Mouse (Mus musculus): ENCODE results near the gene Alg5.
"Not testable (repeated sequence)": the region's sequence is repeated elsewhere in the genome, so short reads cannot be mapped to it uniquely, and the experiment has no call there.

Gene Alg5

GRCm38 (mm10) chr3:54737317-54737716, 2.0 kb downstream of the Alg5 start:
- DNase-seq (ENCODE audit: low spot score): no peak

DNA sequence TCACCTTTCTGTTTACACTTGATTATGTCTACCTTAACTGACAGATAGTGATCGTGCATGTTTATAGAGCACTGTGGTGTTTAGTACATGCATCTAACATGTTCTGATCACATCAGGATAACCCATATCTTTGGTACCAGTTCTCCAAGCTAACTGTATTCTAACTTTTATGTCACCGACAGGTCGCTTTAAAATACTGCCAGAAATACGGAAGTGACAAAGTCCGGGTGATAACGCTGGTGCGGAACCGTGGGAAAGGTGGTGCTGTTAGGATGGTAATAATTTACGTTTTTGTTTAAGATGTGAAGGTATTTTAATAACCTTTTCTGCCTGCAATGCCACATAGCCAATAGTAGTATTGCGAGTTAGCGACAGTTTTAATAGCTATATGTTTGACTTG, 6.6 kb downstream of the Alg5 start:
- no peak for DNase-seq (ENCODE audit: low spot score)

DNA sequence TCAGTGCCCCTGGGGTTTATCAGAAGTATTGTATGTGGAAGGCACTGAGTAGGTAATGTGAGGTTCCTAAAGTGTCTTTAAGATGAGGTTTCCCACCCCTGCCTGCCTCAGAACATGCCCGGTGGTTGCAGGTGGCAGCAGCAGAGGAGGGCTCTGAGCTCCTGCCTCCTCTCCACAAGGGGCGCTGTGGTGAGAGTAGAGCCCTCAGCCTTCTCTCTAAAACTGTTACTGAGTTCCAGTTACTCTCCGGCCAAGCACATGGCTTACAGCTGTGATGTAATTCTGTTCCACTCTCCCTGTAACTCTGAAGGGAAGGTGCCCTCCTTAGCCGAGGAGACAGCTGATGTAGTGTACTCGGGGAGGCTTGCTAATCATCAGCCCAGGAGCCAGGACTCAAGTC, 10.5 kb downstream of the Alg5 start:
- peak; percentile 36 for DNase-seq (ENCODE audit: low spot score)

DNA sequence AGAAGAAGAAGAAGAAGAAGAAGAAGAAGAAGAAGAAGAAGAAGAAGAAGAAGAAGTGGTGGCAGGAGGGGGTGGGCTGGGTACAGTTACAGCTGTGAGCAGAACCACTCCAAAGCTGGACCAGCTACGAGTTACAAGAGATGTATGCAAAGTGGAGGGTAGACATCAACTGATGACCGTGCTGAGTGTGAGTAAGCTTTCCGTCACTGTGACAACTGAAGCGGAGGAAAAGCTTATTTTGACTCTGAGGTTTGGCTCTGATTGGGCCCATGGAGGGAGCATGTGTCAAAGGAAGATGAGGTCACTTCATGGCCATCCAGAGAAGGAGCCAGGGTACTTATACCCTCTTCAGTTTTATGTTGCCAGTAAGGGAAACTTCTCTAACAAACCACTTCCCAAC, 18.1 kb downstream of the Alg5 start:
- no peak for DNase-seq (ENCODE audit: low spot score)

GRCm38 (mm10) chr3:54755145-54756041, 20.1 kb downstream of the Alg5 start, which contains the start of gene Smad9:
Smad9 (plus strand) TSS chr3:54755582.
- peak; percentile 71 for DNase-seq (ENCODE audit: low spot score)

GRCm38 (mm10) chr3:54756058-54756457, 20.7 kb downstream of the Alg5 start:
- DNase-seq (ENCODE audit: low spot score): peak; percentile 57

GRCm38 (mm10) chr3:54757446-54757845, 22.1 kb downstream of the Alg5 start:
- no peak for DNase-seq (ENCODE audit: low spot score)

- DNase-seq (ENCODE audit: low spot score): no peak
These were observed 23.9 kb downstream of the Alg5 start for GRCm38 (mm10) chr3:54759211-54759610.

DNA sequence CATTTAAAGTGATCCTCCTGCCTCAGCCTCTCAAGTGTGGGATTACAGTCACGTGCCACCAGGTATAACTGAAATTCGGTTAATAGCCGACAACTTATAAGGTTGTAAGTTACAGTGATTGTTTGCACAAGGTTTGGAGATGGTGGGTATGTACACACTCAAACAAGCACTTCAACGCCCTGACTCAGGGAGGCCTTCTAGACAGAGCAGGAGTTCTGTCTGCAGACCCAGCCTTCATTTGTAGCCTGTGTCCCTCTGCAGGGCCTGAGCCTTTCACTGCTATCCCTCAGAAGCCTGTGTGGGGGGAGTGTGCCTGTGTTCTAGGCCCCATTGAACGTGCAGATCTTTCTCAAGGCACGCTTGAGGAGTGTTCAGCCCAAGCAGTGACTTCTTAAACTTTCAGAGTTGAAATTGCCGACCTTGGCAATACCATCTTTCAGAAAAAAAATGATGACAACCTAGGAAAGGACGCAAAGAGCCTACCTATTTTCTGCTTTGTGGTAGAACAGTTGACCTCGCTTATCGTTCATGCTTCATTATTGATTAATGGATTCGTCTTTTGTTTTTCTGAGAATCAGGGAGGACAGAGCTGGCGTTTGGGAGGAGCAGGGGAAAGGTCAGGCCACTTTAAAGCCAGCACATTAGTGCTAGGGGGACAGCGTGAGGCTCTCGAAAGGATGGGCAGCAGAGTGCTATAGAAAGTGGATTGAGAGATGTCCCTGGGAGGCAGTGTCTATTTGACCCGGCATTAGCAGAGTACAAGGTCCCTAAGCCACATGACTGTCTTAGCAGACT, 25.2 kb downstream of the Alg5 start:
- peak; percentile 41 for DNase-seq (ENCODE audit: low spot score)

- DNase-seq (ENCODE audit: low spot score): no peak
These were observed 25.9 kb downstream of the Alg5 start for GRCm38 (mm10) chr3:54761258-54761657.

- peak; percentile 40 for DNase-seq (ENCODE audit: low spot score)
These were observed 29.1 kb downstream of the Alg5 start for GRCm38 (mm10) chr3:54764418-54764817.

- DNase-seq (ENCODE audit: low spot score): not testable (repeated sequence)
These were observed 30.2 kb downstream of the Alg5 start for GRCm38 (mm10) chr3:54765521-54765920.

GRCm38 (mm10) chr3:54766034-54766433, 30.7 kb downstream of the Alg5 start:
- DNase-seq (ENCODE audit: low spot score): no peak

- no peak for DNase-seq (ENCODE audit: low spot score)
These were observed 31.5 kb downstream of the Alg5 start for GRCm38 (mm10) chr3:54766811-54767210.

DNA sequence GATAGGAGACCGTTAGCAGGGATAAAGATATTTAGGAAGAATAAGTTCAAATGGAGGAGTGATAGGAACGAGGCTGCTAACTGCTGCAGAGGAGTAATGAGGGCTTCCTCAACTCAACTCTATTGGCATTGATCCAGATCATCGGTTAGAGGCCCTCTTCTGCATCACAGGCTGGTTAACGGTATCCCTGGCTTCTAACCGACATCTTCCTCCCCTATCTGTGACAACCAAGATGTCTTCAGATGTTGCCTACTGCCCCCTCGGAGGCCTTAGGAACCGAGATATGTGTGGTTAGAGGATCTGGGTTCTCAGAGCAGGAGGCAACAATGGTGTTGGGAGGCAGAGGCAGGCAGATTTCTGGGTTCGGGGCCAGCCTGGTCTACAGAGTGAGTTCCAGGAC, 33.3 kb downstream of the Alg5 start:
- DNase-seq (ENCODE audit: low spot score): no peak

- no peak for DNase-seq (ENCODE audit: low spot score)
These were observed 34.3 kb downstream of the Alg5 start for GRCm38 (mm10) chr3:54769349-54770275.

DNA sequence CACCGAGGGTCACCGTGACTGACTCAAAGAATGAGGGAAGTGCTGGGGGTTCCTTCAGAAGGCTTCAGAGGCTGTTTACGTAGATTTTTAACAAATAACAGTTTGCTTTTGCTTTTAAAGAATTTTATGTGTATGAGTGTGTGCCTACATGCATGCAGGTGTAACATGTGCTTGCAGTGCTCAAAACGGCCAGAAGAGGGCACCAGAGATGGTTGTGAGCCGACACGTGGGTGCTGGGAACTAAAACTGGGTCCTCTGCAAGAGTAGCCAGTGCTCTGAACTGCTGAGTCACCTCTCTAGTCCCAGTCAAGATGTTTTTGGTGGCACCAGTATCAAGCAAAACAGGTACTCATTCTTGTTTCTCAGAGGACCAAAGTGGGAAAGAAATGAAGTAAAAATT, 38.3 kb downstream of the Alg5 start:
- DNase-seq (ENCODE audit: low spot score): no peak

DNA sequence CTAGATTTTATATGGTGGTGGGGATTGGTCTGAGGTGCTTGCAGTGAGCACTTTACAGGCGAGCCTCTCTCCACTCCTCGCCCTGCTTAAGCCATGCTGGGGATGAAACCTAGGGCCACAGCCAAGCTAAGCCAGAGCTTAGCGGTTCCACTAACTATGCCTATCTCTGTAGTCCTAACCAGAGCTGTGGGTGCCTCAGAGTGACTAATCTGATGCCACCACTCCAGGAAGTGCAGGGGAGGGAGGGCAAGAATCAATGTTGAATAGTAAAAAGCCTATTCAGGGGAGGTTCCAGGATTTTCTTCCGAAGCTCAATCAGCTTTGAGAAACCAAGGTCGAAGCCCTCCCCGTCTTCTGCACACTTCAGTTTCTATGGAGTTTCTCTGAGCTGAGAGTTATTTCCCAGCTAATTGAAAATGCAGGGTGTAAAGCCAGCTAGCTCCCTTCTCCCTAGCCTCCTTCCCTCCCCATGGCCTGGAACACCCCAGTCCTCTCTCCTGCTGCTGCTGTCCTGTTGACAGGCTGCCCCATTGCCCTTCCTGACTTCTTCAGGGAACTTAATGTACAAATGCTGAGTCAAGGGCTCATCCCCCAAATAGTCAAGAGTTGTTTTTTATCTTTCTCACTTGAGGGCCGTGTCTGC, 40.8 kb downstream of the Alg5 start:
- no peak for DNase-seq (ENCODE audit: low spot score)

DNA sequence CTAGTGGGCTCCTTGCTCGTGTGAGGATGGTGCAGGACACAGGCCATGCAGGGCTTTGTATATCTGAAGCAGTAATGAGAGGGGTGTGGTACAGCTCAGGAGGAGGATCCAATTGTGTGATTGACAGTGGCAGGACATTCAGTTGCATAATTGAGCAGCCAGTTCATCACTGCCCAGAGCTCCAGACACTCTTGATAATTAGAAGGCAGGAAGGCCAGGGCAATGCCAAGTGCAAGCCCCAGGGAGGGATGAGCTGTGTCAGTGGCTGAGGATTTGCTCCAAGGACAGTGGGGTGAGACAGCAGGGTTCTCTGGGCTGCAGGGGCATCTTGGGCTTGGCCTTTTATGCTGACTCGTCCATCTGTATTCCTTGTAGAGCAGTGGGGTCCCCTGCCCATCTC, 55.3 kb downstream of the Alg5 start:
- DNase-seq (ENCODE audit: low spot score): no peak

- no peak for DNase-seq (ENCODE audit: low spot score)
These were observed 56.7 kb downstream of the Alg5 start for GRCm38 (mm10) chr3:54791822-54792677.
